Mouse (Mus musculus): ENCODE measurements around the gene Cdc73.
"Not testable (repeated sequence)": the region's sequence is repeated elsewhere in the genome, so short reads cannot be mapped to it uniquely, and the experiment has no call there.

Gene Cdc73

GRCm38 (mm10) chr1:143664786-143665185 lies 37.9 kb downstream of the Cdc73 start:
- DNase-seq, result not testable (repeated sequence)

- DNase-seq, result no peak
These were observed 39.5 kb downstream of the Cdc73 start for GRCm38 (mm10) chr1:143663197-143663596.

DNA sequence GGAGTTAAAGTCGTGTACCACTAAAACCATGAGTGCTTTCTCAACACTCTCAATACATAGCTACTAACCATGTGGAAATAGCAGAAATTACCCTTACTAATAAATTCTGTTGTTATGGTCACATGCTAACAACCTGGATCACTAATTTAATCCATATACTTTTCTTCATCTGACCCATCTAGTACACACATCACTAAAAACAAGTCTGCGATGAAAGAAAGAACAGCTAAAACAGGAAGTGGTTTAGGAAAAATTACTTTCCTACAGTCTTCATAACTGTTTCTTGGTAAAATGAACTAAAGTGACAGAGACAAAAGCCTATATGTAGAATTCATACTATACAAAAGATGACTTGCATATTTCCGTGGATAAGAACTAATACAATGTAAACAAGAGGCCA lies 49.0 kb downstream of the Cdc73 start:
- DNase-seq, result no peak

DNA sequence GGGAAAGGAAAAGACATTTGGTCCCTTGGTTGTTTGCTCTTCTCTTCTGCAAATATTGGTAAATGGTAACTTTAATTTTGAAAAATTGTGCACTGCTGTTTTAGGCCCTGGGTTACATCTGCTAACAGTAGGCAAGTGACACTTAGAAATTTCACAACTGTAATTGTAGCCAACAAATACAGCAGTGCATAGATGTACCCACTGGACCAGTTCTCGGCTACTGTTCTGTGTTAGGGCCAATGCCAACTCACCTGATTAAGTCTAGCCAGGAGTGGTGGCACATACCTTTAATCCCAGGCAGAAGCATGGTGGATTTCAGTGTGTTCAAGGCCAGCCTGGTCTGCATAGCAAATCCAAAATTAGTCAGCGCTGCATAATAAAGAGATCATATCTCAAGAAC lies 52.4 kb downstream of the Cdc73 start:
- no peak for DNase-seq

DNA sequence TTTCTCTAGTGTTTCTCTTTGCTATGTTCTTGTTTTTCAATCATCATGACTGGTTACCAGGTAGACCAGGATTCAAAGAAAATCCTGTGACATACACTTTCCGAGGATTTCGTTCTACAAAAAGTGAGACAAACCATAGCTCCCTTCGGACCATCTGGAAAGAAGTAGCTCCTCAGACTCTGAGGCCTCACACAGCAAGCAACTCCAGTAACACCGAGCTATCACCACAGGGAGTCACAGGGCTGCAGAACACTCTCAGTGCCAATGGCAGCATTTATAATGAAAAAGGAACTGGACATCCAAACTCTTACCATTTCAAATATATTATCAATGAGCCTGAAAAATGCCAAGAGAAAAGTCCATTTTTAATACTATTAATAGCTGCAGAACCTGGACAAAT lies 56.5 kb downstream of the Cdc73 start:
- DNase-seq, result no peak

DNA sequence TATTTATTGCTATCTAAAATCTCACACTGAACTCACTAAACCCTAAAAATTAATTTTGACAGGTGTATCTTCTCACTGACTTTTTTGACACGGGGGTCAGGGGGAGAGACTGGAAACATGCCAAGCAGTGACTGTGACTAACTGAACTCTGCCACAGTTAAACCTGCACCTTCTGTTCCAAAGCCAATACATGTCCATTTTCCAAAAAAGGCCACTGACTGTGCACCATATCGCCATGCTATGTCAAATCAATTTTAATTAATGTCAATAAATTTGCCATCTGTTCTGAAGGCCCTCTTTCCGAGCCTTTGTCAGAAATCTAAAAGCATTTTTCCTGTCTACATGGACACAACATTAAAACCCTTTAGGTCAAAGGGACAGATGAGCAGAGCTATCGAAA lies 57.3 kb downstream of the Cdc73 start:
- DNase-seq, result no peak

DNA sequence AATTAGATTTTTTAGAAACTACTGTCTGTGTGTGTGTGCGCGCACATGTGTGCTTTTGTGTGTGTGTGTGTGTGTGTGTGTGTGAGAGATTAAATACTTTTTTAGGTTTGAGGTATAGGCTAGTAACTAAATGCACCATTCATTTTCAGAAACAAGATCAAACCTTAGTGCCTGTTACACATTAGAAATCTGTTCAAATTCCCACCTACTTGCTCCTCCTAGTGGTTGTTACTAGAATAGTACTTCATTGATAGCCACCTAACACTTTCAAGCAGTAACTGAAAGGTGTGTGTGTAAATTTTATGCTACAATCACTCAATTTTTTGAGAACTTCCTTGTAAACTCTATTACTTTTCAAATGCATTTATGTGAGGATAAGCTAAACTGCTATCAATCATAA lies 58.5 kb downstream of the Cdc73 start:
- DNase-seq, result no peak

DNA sequence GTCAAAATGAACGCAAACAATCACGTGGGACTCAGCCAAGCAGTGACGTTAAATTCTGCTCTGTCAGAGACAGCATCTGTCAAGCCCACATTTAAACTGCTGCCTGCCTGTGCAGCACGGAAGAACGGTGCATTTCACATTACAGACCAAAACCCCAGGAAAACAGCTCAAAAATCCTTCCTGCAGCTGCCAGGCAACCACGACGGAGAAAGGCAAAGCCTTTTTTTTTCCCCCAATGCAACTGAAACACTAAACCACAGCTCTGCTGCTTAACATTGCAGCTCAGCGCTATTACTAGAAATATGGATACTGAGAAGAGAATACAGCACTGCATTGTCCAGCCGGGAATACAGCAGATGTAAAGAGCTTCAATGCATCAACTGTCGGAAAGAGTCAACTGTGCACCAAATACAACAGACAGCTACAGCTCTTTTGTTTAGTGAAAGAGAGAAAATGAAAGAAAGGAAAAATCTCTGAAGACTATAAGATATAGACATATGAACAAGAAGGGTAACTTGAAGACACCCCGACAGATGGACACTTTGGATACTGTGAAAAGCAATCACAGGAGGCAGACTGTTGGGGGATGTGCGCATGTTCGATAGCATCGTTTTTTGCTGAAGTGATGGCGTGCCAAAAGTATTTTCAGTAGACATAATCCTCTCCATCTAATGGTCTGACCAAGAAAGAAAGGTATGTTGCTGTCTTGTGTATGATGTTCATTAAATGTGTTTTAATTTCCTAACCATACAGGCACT lies 61.9 kb downstream of the Cdc73 start, which contains the start of gene B3galt2:
Gene B3galt2, plus strand, starts transcription at position 15 of the 758 bp plus-strand sequence.
- no peak for DNase-seq

GRCm38 (mm10) chr1:143632854-143633587 lies 69.7 kb downstream of the Cdc73 start:
- no peak for DNase-seq

- DNase-seq, result no peak
These were observed 70.3 kb downstream of the Cdc73 start for GRCm38 (mm10) chr1:143632361-143632760.

DNA sequence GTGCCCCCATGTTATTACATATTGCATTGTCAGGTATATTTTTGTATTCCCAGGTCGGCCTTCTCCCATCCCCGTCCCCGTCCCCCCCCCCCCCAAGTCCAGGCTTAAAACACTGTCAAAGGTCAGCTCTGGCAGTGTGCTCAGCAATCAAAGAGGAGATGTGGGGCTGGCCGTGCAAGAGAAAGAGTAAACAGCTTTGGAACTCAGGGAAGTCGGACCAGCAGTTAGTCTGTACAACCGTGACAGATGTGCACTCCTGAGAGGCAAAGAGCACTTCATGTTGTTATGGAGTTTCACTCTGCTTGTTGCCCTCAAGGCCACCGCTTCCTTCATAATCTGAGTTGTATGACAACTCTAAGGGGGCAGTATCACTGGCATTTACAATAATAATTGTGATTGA lies 71.4 kb downstream of the Cdc73 start:
- DNase-seq, result no peak

GRCm38 (mm10) chr1:143622634-143623033 lies 80.1 kb downstream of the Cdc73 start:
- DNase-seq, result no peak

GRCm38 (mm10) chr1:143621930-143622329 lies 80.8 kb downstream of the Cdc73 start:
- DNase-seq, result no peak

- DNase-seq, result no peak
These were observed 82.9 kb downstream of the Cdc73 start for GRCm38 (mm10) chr1:143619760-143620159.

DNA sequence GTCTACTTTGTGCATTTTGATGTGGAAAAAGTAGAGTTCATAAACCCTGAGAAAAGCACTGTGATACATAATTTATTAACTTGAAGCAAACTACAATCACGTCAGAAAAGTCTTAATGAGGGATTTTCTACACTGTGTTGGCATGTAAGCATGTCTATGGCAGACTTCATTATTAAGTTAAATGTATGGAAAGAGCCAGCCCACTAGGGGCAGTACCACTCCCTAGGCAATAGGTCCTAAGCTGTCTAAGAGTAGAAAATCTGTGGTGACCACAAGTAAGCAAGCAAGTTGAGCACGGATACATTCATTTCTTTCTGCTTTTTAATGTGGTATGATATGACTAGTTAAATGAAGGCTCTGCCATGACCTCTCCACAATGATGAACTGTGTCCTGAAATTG lies 89.8 kb downstream of the Cdc73 start:
- DNase-seq, result no peak

GRCm38 (mm10) chr1:143608911-143609310 lies 93.8 kb downstream of the Cdc73 start:
- no peak for DNase-seq

GRCm38 (mm10) chr1:143596864-143597263 lies 105.8 kb downstream of the Cdc73 start:
- no peak for DNase-seq

- no peak for DNase-seq
These were observed 125.7 kb downstream of the Cdc73 start for GRCm38 (mm10) chr1:143576824-143577543.

- DNase-seq, result no peak
These were observed 144.5 kb downstream of the Cdc73 start for GRCm38 (mm10) chr1:143558235-143558634.

DNA sequence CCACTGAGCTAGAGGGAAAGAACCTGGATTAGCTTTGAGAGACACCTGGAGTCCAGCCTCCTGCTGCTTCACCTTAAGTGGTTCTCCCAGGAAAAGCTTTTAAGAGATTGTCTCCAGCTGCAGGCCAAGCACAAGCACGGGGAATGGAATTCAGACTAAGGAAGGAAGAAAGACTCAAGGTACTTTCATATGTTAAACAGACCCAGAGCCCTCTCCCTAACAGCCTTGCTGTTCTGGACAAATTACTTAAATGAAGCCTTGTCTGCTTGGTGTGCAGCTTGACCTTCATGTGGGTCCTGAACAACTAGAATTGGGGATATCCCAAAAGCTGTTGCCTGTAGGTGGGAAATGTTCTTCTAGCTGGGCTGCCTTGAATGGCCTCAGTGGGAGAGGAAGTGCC lies 147.2 kb downstream of the Cdc73 start:
- no peak for DNase-seq

- DNase-seq, result no peak
These were observed 148.1 kb downstream of the Cdc73 start for GRCm38 (mm10) chr1:143554621-143555020.
